Mouse (Mus musculus) induced T-regulatory cell, adult 2 months (primary cell): ENCODE measurements around the gene Ogfod1.

Experiments used
- DNase-seq: peaks from one replicate; pipeline ENCODE4 v3.0.0-alpha.2; 2012; ENCODE audit warnings: low read depth

Ogfod1 gene

GRCm38 (mm10) chr8:94068793-94069192 lies 31.8 kb downstream of the Ogfod1 start:
- DNase-seq, result no peak

- peak; percentile 23 for DNase-seq
These were observed 39.6 kb downstream of the Ogfod1 start for GRCm38 (mm10) chr8:94076461-94077192.

- DNase-seq, result no peak
These were observed 51.0 kb downstream of the Ogfod1 start for GRCm38 (mm10) chr8:94087964-94088363.

GRCm38 (mm10) chr8:94089715-94090114 lies 52.7 kb downstream of the Ogfod1 start:
- DNase-seq, result no peak

GRCm38 (mm10) chr8:94092848-94093247 lies 55.9 kb downstream of the Ogfod1 start:
- no peak for DNase-seq

DNA sequence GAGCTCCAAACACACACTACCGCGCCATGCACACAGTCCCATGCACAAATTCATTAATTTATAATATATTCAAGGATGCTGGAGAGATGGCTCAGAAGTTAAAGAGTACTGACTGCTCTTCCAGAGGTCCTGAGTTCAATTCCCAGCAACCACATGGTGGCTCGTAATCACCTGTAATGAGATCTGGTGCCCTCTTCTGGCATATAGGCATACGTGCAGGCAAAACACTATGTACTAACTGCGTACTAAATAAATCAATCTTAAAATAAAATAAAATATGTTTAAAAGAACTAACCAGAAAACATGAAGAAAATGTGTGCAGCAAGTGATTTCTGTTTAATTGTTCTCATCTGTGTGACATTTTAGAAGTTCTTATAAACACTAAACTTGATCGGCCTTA lies 57.3 kb downstream of the Ogfod1 start:
- no peak for DNase-seq

- DNase-seq, result peak; percentile 100
These were observed 61.3 kb downstream of the Ogfod1 start, which contains the start of gene Bbs2 for GRCm38 (mm10) chr8:94098081-94098974. Gene Bbs2 (minus strand): TSS chr8:94098928.

DNA sequence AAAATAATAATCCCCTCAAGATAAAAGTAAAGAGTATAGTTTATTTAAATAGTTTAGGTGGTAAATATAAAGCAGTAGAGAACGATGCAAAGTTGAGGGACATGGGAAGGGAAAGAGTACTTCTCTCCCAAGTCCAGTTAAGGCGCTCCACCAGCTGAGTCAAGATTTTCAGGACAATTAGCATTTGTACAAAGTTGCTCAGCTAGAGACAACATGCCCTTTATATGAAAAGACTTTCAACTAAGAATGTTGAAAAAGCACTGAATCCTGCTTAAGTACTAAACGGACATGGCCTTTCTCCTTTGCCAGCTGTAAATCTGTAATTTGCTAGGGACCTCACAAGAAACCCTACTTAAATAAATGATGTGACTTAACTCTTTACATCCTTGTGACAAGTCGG lies 62.0 kb downstream of the Ogfod1 start:
- no peak for DNase-seq

GRCm38 (mm10) chr8:94104146-94104545 lies 67.1 kb downstream of the Ogfod1 start:
- no peak for DNase-seq

DNA sequence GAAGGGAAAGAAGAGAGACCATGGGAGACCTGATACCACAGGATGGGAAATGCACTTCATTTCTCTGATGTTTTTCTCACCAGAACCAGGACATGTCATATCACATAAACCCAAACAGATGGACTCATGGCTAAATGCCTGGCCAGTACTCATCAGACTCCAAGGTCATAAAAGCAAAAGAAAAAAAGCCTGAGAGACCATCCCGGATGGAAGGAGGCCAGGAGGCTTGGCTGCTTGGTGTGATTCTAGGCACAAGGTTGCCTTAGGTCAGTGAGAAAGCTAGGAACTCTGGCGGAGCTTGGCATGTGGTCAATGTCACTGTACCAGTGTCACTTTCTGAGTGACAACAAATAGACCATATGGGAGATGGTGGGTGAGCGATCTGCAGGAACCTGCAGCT lies 70.9 kb downstream of the Ogfod1 start:
- DNase-seq, result no peak

- DNase-seq, result no peak
These were observed 72.4 kb downstream of the Ogfod1 start for GRCm38 (mm10) chr8:94109396-94109795.

DNA sequence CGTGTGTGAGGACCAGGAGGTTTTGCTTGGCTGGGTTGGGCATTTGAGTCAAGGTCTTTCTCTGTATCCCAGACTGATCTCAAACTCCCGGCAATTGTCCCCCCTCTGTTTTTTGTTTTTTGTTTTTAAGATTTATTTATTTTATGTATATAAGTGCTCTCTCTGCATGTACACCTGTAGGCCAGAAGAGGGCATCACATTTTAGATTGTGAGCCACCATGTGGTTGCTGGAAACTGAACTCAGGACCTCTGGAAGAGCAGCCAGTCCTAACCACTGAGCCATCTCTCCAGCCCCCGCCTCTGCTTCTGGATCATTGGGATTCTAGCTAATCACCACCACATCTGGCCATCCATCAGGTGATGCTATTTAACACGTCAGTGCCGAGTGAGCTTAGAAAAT lies 72.8 kb downstream of the Ogfod1 start:
- no peak for DNase-seq

- DNase-seq, result no peak
These were observed 73.7 kb downstream of the Ogfod1 start for GRCm38 (mm10) chr8:94110526-94111177.

- DNase-seq, result no peak
These were observed 76.4 kb downstream of the Ogfod1 start for GRCm38 (mm10) chr8:94113435-94113834.

GRCm38 (mm10) chr8:94113972-94114371 lies 77.0 kb downstream of the Ogfod1 start:
- no peak for DNase-seq
